Mouse (Mus musculus) spleen, adult 2 months (tissue): ENCODE results near the gene Il1f6.

Experiments
- CTCF ChIP-seq: fragments of 200-500 bp; IDR thresholded peaks from 2 replicates; pipeline ENCODE4 v1.5.1; 2011; ENCODE audit warnings: mild to moderate bottlenecking, inconsistent platforms; ENCODE audit not compliant: insufficient read depth, insufficient read length, insufficient replicate concordance; ENCODE audit errors: extremely low read depth
- POLR2A ChIP-seq: fragments of 200-500 bp; IDR thresholded peaks from 2 replicates; pipeline ENCODE4 v1.6.1; 2011; ENCODE audit warnings: low read depth, low read length, inconsistent platforms

DNA sequence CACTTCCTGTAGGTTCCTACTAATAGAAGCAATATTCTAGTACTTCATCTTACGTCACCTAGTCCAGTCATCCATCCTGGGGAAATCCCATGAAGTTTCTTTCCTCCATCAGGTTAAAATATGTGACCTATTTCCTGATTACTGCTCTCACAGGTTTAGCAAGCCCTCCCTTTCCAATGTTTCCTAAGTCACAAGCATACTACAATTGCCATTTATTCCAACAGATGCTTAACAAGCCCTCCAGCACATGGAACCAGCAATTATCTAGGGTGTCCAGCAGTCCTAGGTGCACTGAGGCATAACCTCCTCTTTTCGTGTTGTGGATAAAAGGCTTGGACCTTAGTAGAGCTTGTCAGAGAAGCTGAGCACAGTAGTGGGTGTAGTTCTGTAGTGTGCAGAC lies at the start of gene Il1f6:
- TF ChIP-seq CTCF (no peak), POLR2A (no peak)
